Mouse (Mus musculus) frontal cortex, postnatal 14 days (tissue): ENCODE results near the gene Rbm42.

Experiments used
- DNase-seq, 2 experiments: peaks; one replicate each; pipeline ENCODE4 v3.0.0; 2022; ENCODE audit warnings: low spot score in 2 of 2

Gene Rbm42

DNA sequence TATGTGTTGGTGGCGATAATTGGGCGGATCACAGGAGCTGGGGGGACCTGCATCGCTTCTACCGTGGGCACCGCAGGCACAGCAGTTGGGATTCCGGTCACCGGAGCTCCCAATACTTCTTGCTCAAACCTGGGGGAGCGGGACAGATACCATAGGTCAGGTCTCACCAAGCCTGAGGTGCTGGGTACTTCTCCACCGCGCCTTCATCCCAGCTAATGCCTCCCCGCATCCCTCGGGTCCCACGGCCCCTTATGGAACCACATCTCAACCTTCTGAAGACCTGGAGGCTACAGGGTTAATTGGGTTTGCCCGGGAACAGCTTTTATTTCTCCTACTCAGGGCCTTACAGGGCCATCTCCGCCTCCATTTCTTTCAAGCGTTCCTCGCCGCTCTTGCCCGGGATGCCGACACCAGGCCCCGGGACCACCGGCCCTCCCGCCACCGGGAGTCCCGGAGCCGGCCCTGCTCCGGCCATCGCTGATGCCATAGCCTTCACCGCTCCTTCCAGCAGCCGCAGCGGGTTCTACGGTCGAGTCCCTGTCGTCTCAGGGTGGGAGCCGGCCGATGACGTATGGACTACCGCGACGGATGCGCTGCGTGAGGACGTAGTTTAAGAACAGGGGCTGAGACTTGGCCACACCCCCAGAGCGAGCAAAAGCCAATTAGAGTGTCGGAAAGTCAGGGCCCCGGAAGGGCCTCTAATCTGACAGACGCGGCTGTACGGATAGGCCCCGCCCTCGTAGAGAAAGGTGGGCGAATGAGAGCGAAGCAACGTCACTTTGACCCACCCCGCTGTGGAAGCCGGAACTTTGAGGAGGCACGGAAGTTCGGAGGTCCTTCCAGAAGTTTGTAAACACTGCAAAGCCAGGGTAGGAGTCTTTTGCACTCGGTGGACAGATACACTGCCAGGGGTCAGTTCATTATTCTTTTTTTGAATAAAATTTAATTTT lies at the start of gene Rbm42:
Gene Rbm42, minus strand, starts transcription at position 727 of the 950 bp plus-strand sequence.
- peak; percentile 98 to 99 for DNase-seq

DNA sequence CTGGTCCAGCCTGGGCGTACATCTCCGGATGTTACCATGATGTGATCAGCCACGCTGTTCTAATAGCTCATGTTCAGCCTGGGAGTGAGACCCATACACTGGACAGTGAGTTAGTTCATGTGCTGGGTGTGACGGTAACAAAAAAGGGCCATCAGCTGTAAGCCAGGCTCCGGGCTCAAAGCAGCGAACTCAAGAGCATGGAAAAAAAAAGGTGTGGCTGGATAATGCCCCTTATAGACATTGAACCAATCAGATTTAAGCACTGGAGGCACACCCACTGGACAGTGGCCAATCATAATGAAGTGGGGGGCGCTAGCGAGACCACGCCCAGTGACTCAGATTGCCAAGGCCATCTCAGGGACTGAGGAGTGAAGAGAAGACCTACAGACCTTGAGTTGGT lies 48.5 kb upstream of the Rbm42 start, which contains the start of gene 2200002J24Rik:
Gene 2200002J24Rik, plus strand, starts transcription at position 338 of the 400 bp plus-strand sequence.
- no peak for DNase-seq

DNA sequence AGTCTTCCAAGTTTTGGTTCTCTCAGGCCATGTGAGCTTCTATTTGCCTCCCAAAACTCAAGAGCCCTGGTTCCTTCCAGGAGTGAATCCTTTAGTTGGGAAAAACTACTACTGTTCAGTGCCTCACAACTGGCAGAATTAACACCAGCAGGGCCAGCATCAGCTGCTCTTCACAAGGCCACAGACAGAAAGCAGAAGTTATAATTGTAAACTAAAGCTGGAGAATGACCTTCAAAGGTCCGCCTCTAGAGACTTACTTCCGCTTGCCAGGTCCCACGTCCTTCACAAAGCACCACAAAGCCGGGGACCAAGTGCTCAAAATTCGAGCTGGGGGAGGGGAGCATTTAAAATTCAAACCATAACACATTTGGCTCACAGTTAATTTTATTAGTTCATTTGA lies 48.0 kb upstream of the Rbm42 start:
- DNase-seq: no peak

DNA sequence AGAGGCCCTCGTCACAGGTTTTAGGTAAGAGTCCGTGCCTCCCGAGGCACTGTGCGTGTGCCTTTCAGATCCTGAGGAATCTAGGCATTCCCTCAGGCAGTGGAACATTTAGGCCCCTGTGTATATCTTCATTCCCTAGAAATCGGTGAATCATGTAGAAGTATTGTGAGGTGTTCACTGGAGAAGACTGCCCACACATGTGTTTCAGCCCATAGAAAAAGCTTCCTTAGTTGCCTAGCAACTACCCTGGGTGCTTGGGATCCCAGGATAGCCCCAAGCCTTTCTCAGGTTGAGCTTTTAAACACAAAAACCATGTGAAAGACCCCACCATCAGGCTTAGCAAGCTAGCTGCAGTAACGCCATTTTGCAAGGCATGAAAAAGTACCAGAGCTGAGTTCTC lies 38.2 kb upstream of the Rbm42 start:
- DNase-seq: no peak

DNA sequence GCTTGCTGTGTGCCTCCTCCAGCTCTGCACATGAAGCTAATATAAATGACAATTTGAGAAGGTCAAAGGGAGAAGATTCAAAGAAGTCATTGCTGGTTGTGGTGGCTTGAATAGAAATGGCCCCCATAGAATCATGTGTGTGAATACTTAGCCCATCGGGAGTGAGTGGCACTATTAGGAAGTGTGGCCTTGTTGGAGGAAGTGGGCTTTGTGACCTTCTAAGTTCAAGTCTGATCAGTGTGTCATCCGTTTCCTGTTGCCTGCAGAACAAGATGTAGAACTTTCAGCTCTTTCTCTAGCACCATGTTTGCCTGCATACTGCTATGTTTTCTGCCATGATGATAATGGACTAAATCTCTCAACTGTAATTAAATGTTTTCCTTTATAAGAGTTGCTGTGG lies 33.3 kb upstream of the Rbm42 start:
- no peak for DNase-seq

DNA sequence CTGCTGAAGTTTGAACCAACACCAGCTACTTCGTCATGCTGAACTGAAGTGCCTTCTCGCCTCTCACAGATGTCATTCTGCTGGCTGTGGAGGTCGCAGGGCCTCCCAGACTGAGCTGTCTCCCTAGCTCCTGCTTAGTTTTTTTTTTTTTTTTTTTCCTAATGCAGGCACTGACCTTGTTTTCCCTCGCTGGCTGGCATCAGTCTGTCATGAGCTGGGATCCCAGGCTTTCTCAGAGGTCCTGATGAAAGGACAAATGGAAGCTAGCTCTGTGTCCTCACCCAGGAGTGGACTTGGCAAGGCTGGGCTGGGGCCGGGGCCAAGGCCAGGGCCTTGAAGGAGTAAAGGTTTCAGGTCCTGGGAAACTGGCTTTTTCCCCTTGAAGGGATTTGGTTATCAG lies 31.8 kb upstream of the Rbm42 start:
- DNase-seq: no peak

DNA sequence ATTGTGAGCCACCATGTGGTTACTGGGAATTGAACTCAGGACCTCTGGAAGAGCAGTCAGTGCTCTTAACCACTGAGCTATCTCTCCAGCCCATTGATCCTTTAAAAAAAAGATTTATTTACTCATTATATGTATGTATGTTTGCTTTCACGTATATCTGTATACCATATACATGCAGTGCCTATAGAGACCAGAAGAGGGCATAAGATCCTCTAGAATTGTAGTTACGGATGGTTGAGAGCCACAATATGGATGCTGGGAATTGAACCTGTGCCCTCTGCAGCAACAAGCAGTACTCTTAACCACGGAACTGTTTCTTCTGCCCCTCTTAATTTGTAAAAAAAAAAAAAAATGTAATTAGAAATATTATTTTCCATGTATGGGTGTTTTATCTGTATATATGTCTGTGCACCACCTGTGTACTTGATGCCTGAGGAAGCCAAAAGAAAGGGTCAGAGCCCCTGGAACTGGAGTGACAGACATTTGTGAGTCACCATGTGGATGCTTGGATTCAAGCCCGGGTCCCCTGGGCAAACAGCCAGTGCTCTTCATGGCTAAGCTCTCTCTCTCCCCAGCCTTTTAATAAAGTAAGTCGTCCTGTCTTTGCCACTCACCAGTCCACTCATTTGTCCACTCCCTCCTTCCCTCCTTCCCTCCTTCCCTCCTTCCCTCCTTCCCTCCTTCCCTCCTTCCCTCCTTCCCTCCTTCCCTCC lies 28.3 kb upstream of the Rbm42 start:
- no peak for DNase-seq

DNA sequence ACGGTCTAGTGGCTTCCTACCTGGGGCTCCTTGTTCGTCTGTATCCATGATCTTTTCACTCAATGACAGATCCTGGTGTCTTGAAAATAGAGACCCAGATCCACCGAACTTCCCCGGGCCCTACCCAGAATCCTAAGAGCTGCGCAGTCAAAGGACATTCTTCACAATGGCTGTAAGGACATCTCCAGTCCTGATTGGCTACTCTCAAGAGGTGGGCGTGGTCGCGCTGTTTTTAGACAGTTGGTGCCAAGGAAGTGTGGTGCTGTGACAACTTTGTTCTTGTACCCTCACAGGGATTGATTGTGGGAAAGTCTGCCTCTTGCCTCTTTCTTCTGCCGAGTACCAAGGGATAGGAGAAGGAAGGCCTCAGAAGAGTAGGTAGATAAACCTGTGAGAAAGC lies 21.4 kb upstream of the Rbm42 start, which contains the start of gene Pmis2:
Gene Pmis2, minus strand, starts transcription at position 126 of the 400 bp plus-strand sequence.
- no peak for DNase-seq

DNA sequence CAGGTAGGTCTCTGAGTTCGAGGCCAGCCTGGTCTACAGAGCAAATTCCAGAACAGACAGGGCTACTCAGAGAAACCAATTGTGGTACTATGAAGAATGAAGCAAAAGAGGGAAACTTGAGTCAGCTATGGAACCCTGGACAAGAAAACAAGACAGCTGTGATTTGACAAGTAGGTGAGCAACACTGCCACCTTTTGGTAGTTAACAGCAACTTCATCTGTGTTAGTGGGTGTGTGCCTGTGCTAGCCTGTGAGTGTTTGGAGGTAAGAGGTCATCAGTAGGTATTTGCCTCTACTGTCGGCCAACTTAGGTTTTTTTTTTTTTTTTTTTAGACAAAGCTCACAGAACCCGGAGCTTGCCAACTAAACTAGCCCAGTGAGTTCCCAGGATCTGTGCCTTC lies 19.1 kb upstream of the Rbm42 start:
- DNase-seq: no peak

DNA sequence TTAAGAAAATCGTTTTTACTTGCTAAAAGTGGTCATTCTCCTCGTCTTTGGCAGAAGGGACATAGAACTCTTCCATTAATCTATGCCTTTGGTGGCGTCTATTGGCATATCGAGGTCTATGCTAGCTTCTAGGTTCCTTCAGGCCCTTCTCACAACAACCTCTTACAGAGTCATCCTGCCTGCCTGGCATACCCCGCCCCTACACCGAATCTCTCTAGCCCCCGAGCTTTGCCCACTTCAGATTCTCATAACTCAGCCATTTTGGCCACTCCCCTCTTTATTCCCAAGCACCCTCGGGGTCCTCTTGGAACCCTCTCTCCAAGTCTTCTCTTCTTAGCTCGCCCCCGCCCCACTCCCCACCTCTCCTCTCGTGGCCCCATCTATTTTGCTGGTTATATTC lies 15.2 kb upstream of the Rbm42 start:
- DNase-seq: no peak

DNA sequence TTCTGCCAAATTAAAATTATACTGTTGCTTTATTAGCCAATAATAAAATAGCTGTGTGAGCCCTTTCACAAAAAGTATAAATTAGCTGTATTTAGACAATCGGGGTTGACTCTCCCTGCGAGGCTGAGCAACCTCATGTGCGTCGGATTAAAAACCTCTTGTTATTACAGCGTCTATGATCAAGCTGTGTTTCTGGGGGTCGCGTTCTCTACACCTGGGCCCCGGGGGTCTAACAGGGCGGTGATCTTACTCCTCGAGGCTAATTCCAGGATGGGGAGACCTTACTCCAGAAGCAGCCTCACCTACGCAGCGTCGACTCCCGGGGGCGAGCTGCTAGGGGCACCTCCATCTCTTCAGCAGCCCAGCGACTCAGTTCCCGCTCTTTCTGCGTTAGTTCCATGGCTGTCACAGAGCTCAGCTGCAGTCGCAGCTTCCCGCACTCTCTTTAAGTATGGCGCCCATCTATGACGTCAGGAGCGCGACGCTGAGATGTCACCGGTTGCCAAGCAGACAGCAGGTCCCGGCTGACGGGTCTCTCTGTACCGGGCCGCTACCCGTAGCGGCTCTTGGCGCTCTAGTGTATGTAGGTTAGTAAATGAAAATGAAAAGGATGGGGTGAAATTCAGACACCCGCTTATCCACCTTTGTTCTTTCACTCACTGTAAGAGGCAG lies 14.5 kb upstream of the Rbm42 start, which contains the start of gene Haus5:
Gene Haus5, minus strand, starts transcription at position 466 of the 672 bp plus-strand sequence.
- DNase-seq: peak; percentile 85 to 90

DNA sequence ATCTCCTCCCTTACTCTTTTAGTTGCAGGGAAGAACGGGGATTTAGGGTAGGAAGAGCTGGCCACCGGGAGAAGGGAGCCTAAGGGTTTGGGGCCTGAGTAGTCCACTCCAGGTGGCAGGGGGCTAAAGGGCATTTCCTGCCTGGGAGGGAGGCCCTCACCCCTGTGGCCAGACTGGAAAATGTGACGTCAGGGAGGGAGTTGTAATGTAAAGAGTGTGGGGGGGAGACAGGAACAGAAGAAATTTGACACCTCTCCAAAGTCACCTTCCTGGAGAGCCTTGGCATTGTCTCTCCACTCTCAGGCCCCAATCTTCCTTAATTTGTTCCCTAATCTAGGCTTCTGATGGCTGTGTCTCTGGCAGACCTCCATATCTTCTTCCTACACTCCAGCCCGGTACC lies 11.0 kb downstream of the Rbm42 start:
- no peak for DNase-seq

DNA sequence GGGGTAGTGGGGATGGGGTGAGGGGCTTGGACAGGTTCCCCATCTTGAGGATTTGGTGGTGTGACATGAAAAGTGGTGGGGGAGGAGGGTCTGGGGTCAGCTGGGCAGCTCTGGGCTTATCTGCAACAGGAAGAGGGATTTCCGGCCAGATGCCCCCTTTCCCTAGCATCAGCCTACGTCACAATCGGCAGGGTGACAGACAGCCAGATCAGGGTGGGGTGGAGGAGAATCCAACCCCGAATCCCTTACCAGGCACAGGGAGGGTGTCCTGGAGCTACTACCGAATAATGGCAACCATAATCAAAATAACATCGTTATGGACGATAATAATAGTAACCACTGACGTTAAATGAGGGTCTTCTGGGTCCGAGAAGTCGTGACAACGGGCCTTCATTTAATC lies 13.7 kb downstream of the Rbm42 start:
- DNase-seq: no peak

DNA sequence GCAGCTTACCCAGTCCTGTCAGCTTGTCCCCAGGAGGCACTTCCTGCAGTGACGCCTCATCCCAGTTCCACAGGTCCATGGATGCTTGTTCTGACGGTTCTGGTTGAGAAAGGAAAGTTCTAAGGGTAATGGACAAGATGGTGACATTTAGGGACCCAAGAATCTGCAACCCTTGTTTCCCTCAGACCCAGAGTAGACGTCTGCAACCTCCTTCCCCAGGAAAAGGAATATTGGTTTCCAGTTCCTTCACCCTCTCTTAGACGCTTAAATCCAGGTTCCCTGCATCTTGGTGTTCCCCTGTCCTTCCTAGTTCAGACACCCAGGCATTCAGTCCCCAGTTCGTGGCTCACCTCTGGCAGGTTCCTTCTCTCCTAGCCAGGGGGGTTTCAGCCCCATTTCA lies 14.4 kb downstream of the Rbm42 start, which contains the start of gene Etv2:
Gene Etv2, minus strand, starts transcription at position 101 of the 400 bp plus-strand sequence.
- no peak for DNase-seq

DNA sequence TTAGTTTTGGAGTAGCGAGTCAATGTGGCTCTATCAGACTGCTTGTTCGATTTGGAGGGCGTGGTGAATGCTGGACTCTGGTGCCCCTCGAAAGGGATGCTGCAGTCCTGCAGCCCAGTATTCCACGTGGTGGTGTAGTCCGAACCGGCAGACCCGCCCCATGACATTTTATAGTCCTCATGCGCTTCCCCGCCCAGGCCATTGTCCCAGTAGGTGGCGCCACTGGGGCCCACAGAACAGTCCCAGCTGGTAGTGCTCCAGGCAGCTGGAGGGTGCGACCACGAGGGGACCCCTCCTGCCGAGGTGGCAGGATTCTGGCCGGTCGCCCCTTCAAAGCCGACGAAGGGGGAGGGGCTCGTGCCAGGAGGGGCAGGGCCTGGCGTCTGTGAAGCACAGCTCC lies 15.5 kb downstream of the Rbm42 start:
- DNase-seq: peak in 1 of 2 experiments; percentile 22

DNA sequence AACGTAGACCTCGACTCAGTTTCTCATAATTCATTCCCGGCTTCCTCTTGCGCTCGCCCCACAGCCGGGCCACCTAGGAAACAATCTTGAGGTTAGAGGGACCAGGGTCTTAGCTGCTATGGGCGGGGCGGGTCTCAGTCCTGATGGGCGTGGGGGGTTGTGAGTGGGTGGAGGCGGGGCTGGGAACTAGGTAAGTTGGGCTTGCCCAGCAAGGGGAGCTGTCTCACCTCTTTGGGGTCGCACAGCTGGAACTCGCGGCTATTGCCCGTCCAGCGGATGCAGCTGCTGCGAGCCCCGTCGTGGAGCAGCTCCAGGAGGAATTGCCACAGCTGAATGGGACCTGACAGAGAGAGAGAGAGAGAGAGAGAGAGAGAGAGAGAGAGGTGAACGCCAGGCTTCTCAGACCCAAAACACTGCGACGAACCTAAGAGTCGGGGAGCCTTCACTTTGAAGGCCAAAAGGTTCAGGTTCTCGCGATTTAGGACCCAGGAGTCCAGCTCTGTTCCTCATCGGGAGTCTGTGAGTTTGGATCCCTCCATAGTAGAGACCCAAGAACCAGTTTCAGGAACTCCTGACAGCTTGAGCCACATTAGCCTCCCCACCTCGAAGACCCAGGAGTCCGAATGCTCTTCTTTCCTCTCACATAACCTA lies 16.2 kb downstream of the Rbm42 start:
- DNase-seq: no peak

DNA sequence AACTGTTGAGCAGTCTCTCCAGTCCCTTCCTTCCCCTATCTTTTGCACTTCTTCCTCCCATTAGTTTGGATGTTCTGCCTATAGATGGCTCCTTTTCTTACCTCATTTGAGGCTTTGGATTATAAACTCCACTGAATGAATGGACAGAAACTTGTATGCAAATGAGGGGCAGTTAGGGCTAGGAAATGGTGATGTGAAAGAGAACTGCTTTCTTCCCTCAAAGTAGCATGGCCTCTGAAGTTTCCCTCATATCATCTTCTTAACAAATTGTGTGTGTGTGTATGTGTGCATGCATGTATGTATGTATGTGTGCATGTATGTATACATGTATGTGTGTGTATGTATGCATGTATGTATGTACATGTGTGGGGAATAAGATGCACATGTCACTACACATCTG lies 21.1 kb downstream of the Rbm42 start:
- DNase-seq: no peak

DNA sequence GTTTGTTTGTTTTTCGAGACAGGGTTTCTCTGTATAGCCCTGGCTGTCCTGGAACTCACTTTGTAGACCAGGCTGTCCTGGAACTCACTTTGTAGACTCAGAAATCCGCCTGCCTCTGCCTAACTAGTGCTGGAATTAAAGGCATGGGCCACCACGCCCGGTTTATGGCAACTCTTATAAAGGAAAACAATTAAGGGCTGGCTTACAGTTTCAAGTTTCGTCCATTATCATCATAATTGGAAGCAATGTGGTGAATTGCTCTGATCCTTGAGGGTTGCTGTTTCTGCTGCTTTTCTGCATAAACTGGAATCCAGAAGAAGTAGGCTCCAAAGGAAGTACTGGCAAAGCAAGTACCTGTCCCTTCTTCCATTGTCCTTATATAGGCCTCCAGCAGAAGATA lies 23.5 kb downstream of the Rbm42 start:
- DNase-seq: no peak

DNA sequence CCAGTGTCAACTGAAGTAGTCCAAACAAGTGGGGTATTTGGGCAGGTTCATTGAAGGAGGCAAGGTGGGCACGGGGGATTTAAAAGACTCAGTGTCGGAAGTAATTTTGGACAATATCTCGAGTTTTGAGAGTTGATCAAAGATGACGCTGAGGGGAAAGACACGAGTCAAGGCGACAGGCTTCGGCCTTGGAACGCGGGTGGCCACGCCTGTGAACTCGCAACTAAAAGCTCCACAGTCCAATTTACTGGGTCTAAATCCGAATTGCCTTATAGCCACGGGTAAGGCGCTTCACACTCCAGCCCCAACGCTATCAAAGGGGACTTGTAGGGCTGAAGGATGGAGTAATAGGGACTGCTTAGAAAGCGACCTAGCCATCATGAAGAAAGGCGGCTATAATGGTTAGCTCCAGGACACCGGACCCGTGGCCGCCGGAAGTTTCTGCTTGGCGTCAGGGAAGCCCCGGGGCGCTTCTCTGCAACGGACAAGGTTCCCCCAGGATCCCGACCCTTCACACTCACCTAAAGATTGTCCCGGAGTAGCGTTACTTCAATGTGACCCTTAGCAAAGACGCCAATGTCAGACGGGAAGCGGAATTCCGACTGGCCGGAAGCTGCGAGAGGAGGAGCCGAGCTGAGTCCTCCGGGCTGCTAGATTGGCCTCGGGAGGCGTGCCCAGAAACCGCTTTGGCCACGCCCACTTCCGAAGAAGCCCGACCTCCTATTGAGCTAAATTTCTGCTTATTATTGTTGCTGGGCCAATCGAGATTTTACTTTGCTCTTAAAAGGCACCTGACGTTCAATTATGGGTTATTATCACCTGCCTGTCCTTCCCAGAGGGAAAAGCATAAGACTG lies 24.4 kb downstream of the Rbm42 start, which contains the start of gene Cox6b1:
Gene Cox6b1, minus strand, starts transcription at position 622 of the 855 bp plus-strand sequence.
- peak; percentile 77 for DNase-seq

DNA sequence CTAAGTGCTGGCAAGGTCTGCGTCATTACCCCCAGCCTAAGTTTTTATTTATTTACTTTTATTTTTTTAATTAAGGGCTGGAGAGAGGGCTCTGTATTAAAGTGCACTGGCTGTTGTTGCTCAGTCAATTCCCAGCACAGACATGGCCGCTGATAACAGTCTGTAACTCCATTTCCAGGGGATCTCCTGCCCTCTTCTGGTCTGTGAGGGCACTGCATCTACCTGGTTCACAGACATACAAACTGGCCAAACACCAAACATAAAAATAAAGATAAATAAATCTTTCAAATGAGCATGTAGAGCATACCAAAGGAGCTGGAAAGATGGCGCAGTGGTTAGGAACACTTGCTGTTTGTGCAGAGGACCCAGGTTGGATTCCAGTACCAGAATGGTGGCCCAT lies 30.9 kb downstream of the Rbm42 start:
- no peak for DNase-seq
